Mouse (Mus musculus) stomach, embryonic 14.5 days (tissue): ENCODE measurements around the gene Brd4. TPM values are rescaled to one million over a fixed set of nuclear protein-coding genes. Genes with fewer than 3 reads are reported as not detected.

Experiments
- ATAC-seq: fragments of 200-750 bp; cut with Nextera tagmentation; 2 replicates; pipeline ENCODE4 v1.8.0; 2017; ENCODE audit warnings: low read depth, moderate TSS enrichment; ENCODE audit not compliant: insufficient number of reproducible peaks, insufficient read depth, low FRiP score
- H3K27ac ChIP-seq: fragments of 300-500 bp; sonication (generic); 2 replicates; pipeline ENCODE4 v1.5.1; 2014; ENCODE audit warnings: mild to moderate bottlenecking, low read length, moderate library complexity, mixed read lengths
- H3K27me3 ChIP-seq: fragments of 300-500 bp; sonication (generic); 2 replicates; pipeline ENCODE4 v1.6.1; 2014; ENCODE audit warnings: low read length, control low read depth, mixed read lengths; ENCODE audit not compliant: control insufficient read depth, insufficient read depth
- H3K36me3 ChIP-seq: fragments of 300-500 bp; sonication (generic); 2 replicates; pipeline ENCODE4 v1.6.1; 2014; ENCODE audit warnings: mild to moderate bottlenecking, control low read depth, low read length, moderate library complexity, mixed read lengths; ENCODE audit not compliant: control insufficient read depth, insufficient read depth
- H3K4me1 ChIP-seq: fragments of 300-500 bp; sonication (generic); 2 replicates; pipeline ENCODE4 v1.6.1; 2014; ENCODE audit warnings: low read length, control low read depth, mixed read lengths; ENCODE audit not compliant: control insufficient read depth, insufficient read depth
- H3K4me2 ChIP-seq: fragments of 300-500 bp; sonication (generic); replicated peaks from 2 replicates; pipeline ENCODE4 v1.6.1; 2014; ENCODE audit warnings: low read depth, low read length, control low read depth
- H3K4me3 ChIP-seq: fragments of 300-500 bp; sonication (generic); 2 replicates; pipeline ENCODE4 v1.5.1; 2014; ENCODE audit warnings: low read depth, low read length, control low read depth
- H3K9ac ChIP-seq: fragments of 300-500 bp; sonication (generic); replicated peaks from 2 replicates; pipeline ENCODE4 v1.6.1; 2014; ENCODE audit warnings: low read depth, mild to moderate bottlenecking, control low read depth, low read length, moderate library complexity, mixed read lengths
- H3K9me3 ChIP-seq: fragments of 300-500 bp; sonication (generic); 2 replicates; pipeline ENCODE4 v1.6.1; 2016; ENCODE audit warnings: low read depth, low read length, control low read depth; ENCODE audit not compliant: control insufficient read depth
- WGBS: fragments of 180-500 bp; shearing (Covaris S2); extraction: QIAGEN DNeasy Blood & Tissue Kit; methylation state at CpG from one replicate; pipeline ENCODE4 v1.1.7; 2014; 5-methylcytosine and 5-hydroxymethylcytosine counted together
- polyA plus RNA-seq: library from polyadenylated mRNA; unstranded; fragments of >200 nt; fragmentation: Nextera tagmentation; extraction: Ambion mirVana; gene quantifications from 2 replicates; pipeline ENCODE4 v1.2.1, GENCODE M21; 2014

Gene Brd4
- polyA plus RNA-seq, 1 experiment from 2014 or later, result 103 TPM

GRCm38 (mm10) chr17:32256896-32257295 lies 27.6 kb downstream of the Brd4 start:
- Histone ChIP-seq H3K36me3 (no peaks in the 10 kb centered on the region), H3K27ac (no peak overlapping the region), H3K4me1 (no peaks in the 10 kb centered on the region), H3K27me3 (no peaks in the 10 kb centered on the region), H3K9me3 (no peaks in the 10 kb centered on the region), H3K9ac (no peak overlapping the region), H3K4me2 (no peak overlapping the region), H3K4me3 (no peak overlapping the region)
- 83% methylated on average over 2 of the region's 2 CpGs for WGBS
- no peak for ATAC-seq

- Histone ChIP-seq H3K27me3 (no peaks in the 10 kb centered on the region), H3K9me3 (no peaks in the 10 kb centered on the region), H3K4me1 (no peaks in the 10 kb centered on the region), H3K4me3 (no peak overlapping the region), H3K36me3 (no peaks in the 10 kb centered on the region), H3K27ac (no peak overlapping the region), H3K4me2 (no peak overlapping the region), H3K9ac (no peak overlapping the region)
- 92% methylated on average over 2 of the region's 2 CpGs for WGBS
- ATAC-seq, result no peak
Observed at GRCm38 (mm10) chr17:32253261-32253660, 31.3 kb downstream of the Brd4 start.

- no peak overlapping the region for H3K4me3 ChIP-seq
- no peaks in the 10 kb centered on the region for H3K27me3 ChIP-seq
- no peak overlapping the region for H3K4me2 ChIP-seq
- ATAC-seq, result no peak
- H3K36me3 ChIP-seq, result no peaks in the 10 kb centered on the region
- H3K27ac ChIP-seq, result no peak overlapping the region
- no peak overlapping the region for H3K9ac ChIP-seq
- no peaks in the 10 kb centered on the region for H3K4me1 ChIP-seq
- H3K9me3 ChIP-seq, result no peaks in the 10 kb centered on the region
- 62% methylated on average over 2 of the region's 2 CpGs for WGBS
Observed at GRCm38 (mm10) chr17:32251827-32252470, 32.6 kb downstream of the Brd4 start.

GRCm38 (mm10) chr17:32250066-32250465 lies 34.5 kb downstream of the Brd4 start:
- no peak overlapping the region for H3K4me2 ChIP-seq
- ATAC-seq, result no peak
- H3K9me3 ChIP-seq, result no peaks in the 10 kb centered on the region
- no peak overlapping the region for H3K27ac ChIP-seq
- H3K9ac ChIP-seq, result no peak overlapping the region
- H3K36me3 ChIP-seq, result no peaks in the 10 kb centered on the region
- no peaks in the 10 kb centered on the region for H3K27me3 ChIP-seq
- 88% methylated on average over 1 of the region's 1 CpGs for WGBS
- H3K4me1 ChIP-seq, result no peaks in the 10 kb centered on the region
- H3K4me3 ChIP-seq, result no peak overlapping the region

- H3K27me3 ChIP-seq, result no peaks in the 10 kb centered on the region
- ATAC-seq, result no peak
- no peaks in the 10 kb centered on the region for H3K4me1 ChIP-seq
- no peak overlapping the region for H3K4me3 ChIP-seq
- H3K27ac ChIP-seq, result no peak overlapping the region
- H3K36me3 ChIP-seq, result no peaks in the 10 kb centered on the region
- H3K9me3 ChIP-seq, result no peaks in the 10 kb centered on the region
- 94% methylated on average over 1 of the region's 1 CpGs for WGBS
- H3K9ac ChIP-seq, result no peak overlapping the region
- H3K4me2 ChIP-seq, result no peak overlapping the region
Observed at GRCm38 (mm10) chr17:32248192-32248591, 36.3 kb downstream of the Brd4 start.

GRCm38 (mm10) chr17:32247616-32248015 lies 36.9 kb downstream of the Brd4 start:
- no peaks in the 10 kb centered on the region for H3K4me1 ChIP-seq
- H3K27me3 ChIP-seq, result no peaks in the 10 kb centered on the region
- ATAC-seq, result no peak
- no peak overlapping the region for H3K4me2 ChIP-seq
- WGBS, result 100% methylated on average over 1 of the region's 1 CpGs
- H3K36me3 ChIP-seq, result no peaks in the 10 kb centered on the region
- H3K27ac ChIP-seq, result no peak overlapping the region
- H3K9me3 ChIP-seq, result no peaks in the 10 kb centered on the region
- H3K4me3 ChIP-seq, result no peak overlapping the region
- no peak overlapping the region for H3K9ac ChIP-seq

GRCm38 (mm10) chr17:32246117-32246516 lies 38.4 kb downstream of the Brd4 start:
- WGBS, result 50% methylated on average over 5 of the region's 5 CpGs
- Histone ChIP-seq H3K36me3 (peaks cover 4% of the 10 kb centered on the region), H3K27me3 (no peaks in the 10 kb centered on the region), H3K4me3 (no peak overlapping the region), H3K4me1 (no peaks in the 10 kb centered on the region), H3K4me2 (no peak overlapping the region), H3K27ac (no peak overlapping the region), H3K9ac (no peak overlapping the region), H3K9me3 (no peaks in the 10 kb centered on the region)
- no peak for ATAC-seq

- H3K27ac ChIP-seq, result no peak overlapping the region
- no peak overlapping the region for H3K4me2 ChIP-seq
- peaks cover 4% of the 10 kb centered on the region for H3K36me3 ChIP-seq
- H3K27me3 ChIP-seq, result no peaks in the 10 kb centered on the region
- H3K9ac ChIP-seq, result no peak overlapping the region
- H3K4me3 ChIP-seq, result no peak overlapping the region
- no peak for ATAC-seq
- no peaks in the 10 kb centered on the region for H3K9me3 ChIP-seq
- H3K4me1 ChIP-seq, result peaks cover 6% of the 10 kb centered on the region; the same call in 1 of the 2 replicates
- WGBS, result 90% methylated on average over 2 of the region's 2 CpGs
Observed at GRCm38 (mm10) chr17:32240881-32241531, 43.5 kb downstream of the Brd4 start.
